Mouse (Mus musculus) stomach, embryonic 15.5 days (tissue): ENCODE results near the gene Recql. TPM values are rescaled to one million over a fixed set of nuclear protein-coding genes. Genes with fewer than 3 reads are reported as not detected.

Experiments used
- ATAC-seq: fragments of 200-750 bp; cut with Nextera tagmentation; 2 replicates; pipeline ENCODE4 v1.8.0; 2017; ENCODE audit warnings: low read depth, moderate number of reproducible peaks, moderate TSS enrichment; ENCODE audit not compliant: insufficient read depth, low FRiP score
- H3K27ac ChIP-seq: fragments of 300-500 bp; sonication (generic); 2 replicates; pipeline ENCODE4 v1.5.1; 2015; ENCODE audit warnings: mild to moderate bottlenecking, inconsistent platforms
- H3K27me3 ChIP-seq: fragments of 300-500 bp; sonication (generic); replicated peaks from 2 replicates; pipeline ENCODE4 v1.6.1; 2015; ENCODE audit warnings: inconsistent platforms
- H3K36me3 ChIP-seq: fragments of 300-500 bp; sonication (generic); 2 replicates; pipeline ENCODE4 v1.6.1; 2015; ENCODE audit warnings: inconsistent platforms
- H3K4me1 ChIP-seq: fragments of 300-500 bp; sonication (generic); 2 replicates; pipeline ENCODE4 v1.6.1; 2015; ENCODE audit warnings: inconsistent platforms
- H3K4me2 ChIP-seq: fragments of 300-500 bp; sonication (generic); 2 replicates; pipeline ENCODE4 v1.6.1; 2015; ENCODE audit warnings: mild to moderate bottlenecking, inconsistent platforms
- H3K4me3 ChIP-seq: fragments of 300-500 bp; sonication (generic); replicated peaks from 2 replicates; pipeline ENCODE4 v1.5.1; 2015; ENCODE audit warnings: inconsistent platforms
- H3K9ac ChIP-seq: fragments of 300-500 bp; sonication (generic); 2 replicates; pipeline ENCODE4 v1.6.1; 2015; ENCODE audit warnings: inconsistent platforms
- H3K9me3 ChIP-seq: fragments of 300-500 bp; sonication (generic); 2 replicates; pipeline ENCODE4 v1.6.1; 2016; ENCODE audit warnings: inconsistent platforms
- WGBS: fragments of 180-500 bp; shearing (Covaris S2); methylation state at CpG from one replicate; pipeline ENCODE4 v1.1.7; 2015; 5-methylcytosine and 5-hydroxymethylcytosine counted together
- polyA plus RNA-seq: library from polyadenylated mRNA; unstranded; fragments of >200 nt; fragmentation: Nextera tagmentation; extraction: Ambion mirVana; gene quantifications from 2 replicates; pipeline ENCODE4 v1.2.1, GENCODE M21; 2015

Recql gene
- polyA plus RNA-seq, 1 experiment from 2014 or later = 22.3 TPM

DNA sequence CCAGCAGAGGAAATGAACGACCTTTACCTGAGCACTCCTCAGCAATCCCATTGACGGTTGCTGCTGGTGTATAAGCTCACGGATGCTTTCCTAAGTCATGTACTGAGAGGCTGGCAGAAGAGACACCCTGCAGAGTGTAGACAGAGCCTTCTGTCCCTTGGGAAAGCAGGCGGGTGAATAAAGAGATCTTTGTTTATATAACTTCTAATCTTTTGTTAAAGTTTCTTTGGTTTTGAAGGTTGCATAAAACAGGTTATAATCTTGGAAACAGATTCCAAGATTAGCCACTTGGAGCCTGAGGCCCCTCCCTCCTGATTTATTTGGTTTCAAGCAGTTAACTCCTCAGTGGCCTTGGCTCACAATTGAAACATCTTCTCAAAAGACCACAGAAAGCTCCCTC lies 64.0 kb downstream of the Recql start, which contains the start of gene Slco1a5:
Gene Slco1a5 (minus strand): TSS at position 101 of the 400 bp plus-strand sequence.
- 20% methylated on average over 4 of the region's 4 CpGs for WGBS
- Histone ChIP-seq H3K27me3 (no peaks in the 10 kb centered on the region), H3K9ac (no peak within 1 kb of the TSS), H3K4me1 (no peaks in the 10 kb centered on the region), H3K9me3 (no peaks in the 10 kb centered on the region), H3K4me2 (no peak within 1 kb of the TSS), H3K27ac (no peak within 1 kb of the TSS), H3K4me3 (no peak within 1 kb of the TSS), H3K36me3 (no peaks in the 10 kb centered on the region)
- no peak for ATAC-seq

DNA sequence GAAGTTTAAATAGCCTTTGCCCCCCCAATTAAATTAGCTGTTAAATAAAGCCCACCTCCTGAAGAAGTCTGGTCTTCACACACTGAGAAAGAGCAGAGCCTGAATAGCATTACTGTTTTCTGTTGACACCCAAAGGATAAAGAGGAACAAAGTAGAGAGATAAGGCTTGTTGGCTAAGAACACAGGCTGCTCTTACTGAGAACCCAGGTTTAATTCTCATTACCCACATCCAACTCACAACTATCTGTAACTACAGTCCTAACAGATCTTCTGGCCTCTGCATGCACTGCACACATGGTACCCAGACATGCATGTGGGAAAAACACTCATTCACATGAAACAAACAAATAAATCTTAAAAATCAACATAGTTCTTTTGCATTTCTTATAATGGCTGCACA lies 69.8 kb downstream of the Recql start:
- ATAC-seq = no peak
- no peak overlapping the region for H3K27ac ChIP-seq
- H3K27me3 ChIP-seq = no peaks in the 10 kb centered on the region
- H3K9ac ChIP-seq = no peak overlapping the region
- H3K4me2 ChIP-seq = no peak overlapping the region
- no peaks in the 10 kb centered on the region for H3K4me1 ChIP-seq
- H3K4me3 ChIP-seq = no peak overlapping the region
- no peaks in the 10 kb centered on the region for H3K36me3 ChIP-seq
- H3K9me3 ChIP-seq = no peaks in the 10 kb centered on the region

DNA sequence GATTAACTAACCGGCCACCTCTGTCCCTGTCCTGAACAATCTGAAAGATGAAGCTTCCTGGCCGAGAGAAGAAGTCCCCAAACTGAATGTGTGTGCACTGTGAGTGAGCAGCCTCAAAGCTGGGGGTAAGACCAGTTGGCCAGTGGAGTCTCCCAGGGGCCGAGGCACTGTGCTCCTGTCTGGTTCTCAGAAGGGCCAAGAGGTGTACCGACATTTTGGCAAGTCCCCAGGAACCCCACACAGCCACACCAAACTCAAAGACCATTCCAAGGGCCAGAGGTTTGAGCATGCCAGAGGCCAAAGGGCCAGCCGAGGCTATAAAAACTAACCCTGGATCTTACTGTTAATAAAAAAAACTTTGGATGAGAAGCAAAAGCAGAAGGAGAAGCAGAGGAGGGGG lies 72.6 kb downstream of the Recql start:
- no peak overlapping the region for H3K4me3 ChIP-seq
- H3K36me3 ChIP-seq = no peaks in the 10 kb centered on the region
- no peaks in the 10 kb centered on the region for H3K4me1 ChIP-seq
- no peak overlapping the region for H3K9ac ChIP-seq
- no peak overlapping the region for H3K4me2 ChIP-seq
- no peak overlapping the region for H3K27ac ChIP-seq
- H3K27me3 ChIP-seq = no peaks in the 10 kb centered on the region
- H3K9me3 ChIP-seq = no peaks in the 10 kb centered on the region
- no peak for ATAC-seq
- WGBS = 77% methylated on average over 5 of the region's 5 CpGs

DNA sequence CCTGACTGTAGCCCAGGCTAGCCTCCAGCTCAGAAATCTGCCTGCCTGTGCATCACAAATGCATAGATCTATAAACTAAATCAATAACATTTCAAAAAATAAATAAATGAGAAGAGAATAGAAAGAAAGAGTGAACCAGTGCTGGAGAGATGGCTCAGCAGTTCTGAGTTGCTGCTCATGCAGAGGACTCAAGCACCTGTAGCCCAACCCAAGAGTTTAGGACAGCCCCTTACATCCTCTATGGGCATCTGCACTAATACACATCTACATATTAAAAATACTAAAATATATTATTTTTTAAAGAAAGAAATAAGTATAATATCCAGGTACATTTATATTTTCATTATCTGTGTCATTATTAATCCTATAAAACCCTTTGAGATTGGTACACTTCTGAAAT lies 81.8 kb downstream of the Recql start:
- Histone ChIP-seq H3K4me3 (no peak overlapping the region), H3K4me2 (no peak overlapping the region), H3K36me3 (no peaks in the 10 kb centered on the region), H3K27me3 (no peaks in the 10 kb centered on the region), H3K4me1 (no peaks in the 10 kb centered on the region), H3K9me3 (no peaks in the 10 kb centered on the region), H3K27ac (no peak overlapping the region), H3K9ac (no peak overlapping the region)
- ATAC-seq = no peak

Other genes starting within 250 kb of the Recql start
- gene Slco1a6, start 178.6 kb downstream of the Recql start, polyA plus RNA-seq = not detected in 2 replicates
- gene Iapp, start 88.7 kb downstream of the Recql start, polyA plus RNA-seq = 103 and 119 TPM in 2 replicates
- gene Slco1a5, start 64.1 kb downstream of the Recql start, polyA plus RNA-seq = 0.10 TPM in 1 of 2 replicates, not detected in the other
- 17.1 TPM in 2 replicates for gene Pyroxd1, start 41.4 kb downstream of the Recql start, polyA plus RNA-seq
- gene Golt1b, start 134 bp upstream of the Recql start, polyA plus RNA-seq = 84.0 and 85.2 TPM in 2 replicates
- 0.36 and 0.45 TPM in 2 replicates for gene Spx, start 26.4 kb upstream of the Recql start, polyA plus RNA-seq
- gene Gys2, start 86.0 kb upstream of the Recql start, polyA plus RNA-seq = 1.6 and 4.4 TPM in 2 replicates
- 138 and 149 TPM in 2 replicates for gene Ldhb, start 120.9 kb upstream of the Recql start, polyA plus RNA-seq
- gene Kcnj8, start 184.5 kb upstream of the Recql start, polyA plus RNA-seq = 54.2 and 70.5 TPM in 2 replicates